Mouse (Mus musculus) embryonic facial prominence, embryonic 10.5 days (tissue): Measurements from ENCODE around the gene Svop. TPM values are rescaled to one million over a fixed set of nuclear protein-coding genes. Genes with fewer than 3 reads are reported as not detected.

Source experiments
- DNase-seq: peaks from one replicate; pipeline ENCODE4 v3.0.0-alpha.2; 2017; ENCODE audit warnings: low spot score
- H3K27ac ChIP-seq: fragments of 300-500 bp; sonication (generic); replicated peaks from 2 replicates; pipeline ENCODE4 v1.5.1; 2016; ENCODE audit warnings: mild to moderate bottlenecking
- H3K27me3 ChIP-seq: fragments of 300-500 bp; sonication (generic); replicated peaks from 2 replicates; pipeline ENCODE4 v1.6.1; 2016; ENCODE audit warnings: low read depth, mild to moderate bottlenecking; ENCODE audit not compliant: poor library complexity, severe bottlenecking
- H3K36me3 ChIP-seq: fragments of 300-500 bp; sonication (generic); replicated peaks from 2 replicates; pipeline ENCODE4 v1.6.1; 2016; ENCODE audit warnings: mild to moderate bottlenecking, moderate library complexity
- H3K4me1 ChIP-seq: fragments of 300-500 bp; sonication (generic); 2 replicates; pipeline ENCODE4 v1.6.1; 2016
- H3K4me3 ChIP-seq: fragments of 300-500 bp; sonication (generic); 2 replicates; pipeline ENCODE4 v1.5.1; 2016; ENCODE audit warnings: mild to moderate bottlenecking, moderate library complexity
- H3K9me3 ChIP-seq: fragments of 300-500 bp; sonication (generic); 2 replicates; pipeline ENCODE4 v1.6.1; 2016; ENCODE audit warnings: mild to moderate bottlenecking
- WGBS: fragments of 180-500 bp; shearing (Covaris S2); methylation state at CpG from one replicate; pipeline ENCODE4 v1.1.7; 2016; 5-methylcytosine and 5-hydroxymethylcytosine counted together
- polyA plus RNA-seq: library from polyadenylated mRNA; unstranded; fragments of >200 nt; fragmentation: Nextera tagmentation; extraction: Ambion mirVana; gene quantifications from 2 replicates; pipeline ENCODE4 v1.2.1, GENCODE M21; 2016

Svop gene
- polyA plus RNA-seq, 1 experiment from 2014 or later: 4.2 TPM

- Histone ChIP-seq H3K36me3 (peaks cover 28% of the 10 kb centered on the region), H3K27me3 (no peaks in the 10 kb centered on the region), H3K4me1 (peaks cover 19% of the 10 kb centered on the region), H3K27ac (peak overlapping the region; percentile 90), H3K4me3 (peak overlapping the region; percentile 98), H3K9me3 (no peaks in the 10 kb centered on the region)
- WGBS: 9% methylated on average over 37 of the region's 37 CpGs
- peak; percentile 94 for DNase-seq
Observed at GRCm38 (mm10) chr5:114099709-114100389, 8.5 kb upstream of the Svop start.

- WGBS: 18% methylated on average over 7 of the region's 7 CpGs
- peaks cover 21% of the 10 kb centered on the region for H3K27me3 ChIP-seq
- H3K36me3 ChIP-seq: no peaks in the 10 kb centered on the region
- DNase-seq: no peak
- H3K27ac ChIP-seq: no peak overlapping the region
- peak overlapping the region; percentile 49 for H3K4me3 ChIP-seq
- peaks cover 13% of the 10 kb centered on the region for H3K4me1 ChIP-seq
- H3K9me3 ChIP-seq: no peaks in the 10 kb centered on the region
Observed at GRCm38 (mm10) chr5:114090421-114091013, 853 bp downstream of the Svop start.

- WGBS: 76% methylated on average over 12 of the region's 12 CpGs
- peaks cover 21% of the 10 kb centered on the region for H3K27me3 ChIP-seq
- no peak overlapping the region for H3K27ac ChIP-seq
- peaks cover 13% of the 10 kb centered on the region for H3K4me1 ChIP-seq
- H3K36me3 ChIP-seq: no peaks in the 10 kb centered on the region
- H3K4me3 ChIP-seq: no peak overlapping the region
- DNase-seq: no peak
- H3K9me3 ChIP-seq: no peaks in the 10 kb centered on the region
Observed at GRCm38 (mm10) chr5:114087875-114088480, 3.4 kb downstream of the Svop start.

- H3K27ac ChIP-seq: no peak overlapping the region
- DNase-seq: no peak
- H3K4me3 ChIP-seq: no peak overlapping the region
- H3K4me1 ChIP-seq: no peaks in the 10 kb centered on the region; the same call in 1 of the 2 replicates
- no peaks in the 10 kb centered on the region for H3K9me3 ChIP-seq
- 80% methylated on average over 14 of the region's 14 CpGs for WGBS
- H3K27me3 ChIP-seq: peaks cover 3% of the 10 kb centered on the region
- H3K36me3 ChIP-seq: no peaks in the 10 kb centered on the region
Observed at GRCm38 (mm10) chr5:114085501-114085900, 5.9 kb downstream of the Svop start.

- no peak for DNase-seq
- 66% methylated on average over 8 of the region's 8 CpGs for WGBS
- no peak overlapping the region for H3K27ac ChIP-seq
- no peaks in the 10 kb centered on the region for H3K9me3 ChIP-seq
- no peaks in the 10 kb centered on the region for H3K36me3 ChIP-seq
- H3K4me3 ChIP-seq: no peak overlapping the region
- peaks cover 8% of the 10 kb centered on the region for H3K4me1 ChIP-seq
- H3K27me3 ChIP-seq: no peaks in the 10 kb centered on the region
Observed at GRCm38 (mm10) chr5:114077009-114077408, 14.4 kb downstream of the Svop start.

GRCm38 (mm10) chr5:114072262-114072661 is 19.1 kb downstream of the Svop start:
- no peaks in the 10 kb centered on the region for H3K36me3 ChIP-seq
- DNase-seq: peak; percentile 51
- H3K27me3 ChIP-seq: no peaks in the 10 kb centered on the region
- H3K4me3 ChIP-seq: no peak overlapping the region
- peaks cover 11% of the 10 kb centered on the region for H3K4me1 ChIP-seq
- peak overlapping the region; percentile 35; the same call in 1 of the 2 replicates for H3K27ac ChIP-seq
- 57% methylated on average over 2 of the region's 2 CpGs for WGBS
- H3K9me3 ChIP-seq: 0 out of 2 replicates have a peak, but pooled peaks cover 2% of the 10 kb centered on the region

GRCm38 (mm10) chr5:114070858-114071257 is 20.5 kb downstream of the Svop start:
- Histone ChIP-seq H3K4me3 (no peak overlapping the region), H3K9me3 (0 out of 2 replicates have a peak, but pooled peaks cover 2% of the 10 kb centered on the region), H3K4me1 (peaks cover 14% of the 10 kb centered on the region), H3K27ac (no peak overlapping the region), H3K27me3 (no peaks in the 10 kb centered on the region), H3K36me3 (no peaks in the 10 kb centered on the region)
- WGBS: 91% methylated on average over 4 of the region's 4 CpGs
- no peak for DNase-seq

GRCm38 (mm10) chr5:114067982-114068381 is 23.4 kb downstream of the Svop start:
- 80% methylated on average over 9 of the region's 9 CpGs for WGBS
- no peak for DNase-seq

GRCm38 (mm10) chr5:114067543-114067942 is 23.8 kb downstream of the Svop start:
- 84% methylated on average over 9 of the region's 9 CpGs for WGBS
- 0 out of 2 replicates have a peak, but pooled peaks cover 2% of the 10 kb centered on the region for H3K9me3 ChIP-seq
- H3K4me3 ChIP-seq: no peak overlapping the region
- no peak overlapping the region for H3K27ac ChIP-seq
- H3K36me3 ChIP-seq: no peaks in the 10 kb centered on the region
- no peaks in the 10 kb centered on the region for H3K27me3 ChIP-seq
- no peak for DNase-seq
- peaks cover 14% of the 10 kb centered on the region for H3K4me1 ChIP-seq

More at GRCm38 (mm10) chr5:114067982-114068381, 23.4 kb downstream of the Svop start:
- Histone ChIP-seq H3K4me1 (peaks cover 14% of the 10 kb centered on the region), H3K27me3 (no peaks in the 10 kb centered on the region), H3K4me3 (no peak overlapping the region), H3K27ac (no peak overlapping the region), H3K36me3 (no peaks in the 10 kb centered on the region), H3K9me3 (0 out of 2 replicates have a peak, but pooled peaks cover 2% of the 10 kb centered on the region)

- Histone ChIP-seq H3K9me3 (0 out of 2 replicates have a peak, but pooled peaks cover 2% of the 10 kb centered on the region), H3K27me3 (no peaks in the 10 kb centered on the region), H3K4me3 (no peak overlapping the region), H3K27ac (no peak overlapping the region), H3K4me1 (peaks cover 8% of the 10 kb centered on the region), H3K36me3 (no peaks in the 10 kb centered on the region)
- 34% methylated on average over 6 of the region's 6 CpGs for WGBS
- DNase-seq: no peak
Observed at GRCm38 (mm10) chr5:114066601-114067000, 24.8 kb downstream of the Svop start.

- no peak within 1 kb of the TSS for H3K4me3 ChIP-seq
- H3K36me3 ChIP-seq: no peaks in the 10 kb centered on the region
- WGBS: 93% methylated on average over 6 of the region's 6 CpGs
- no peak within 1 kb of the TSS for H3K27ac ChIP-seq
- no peaks in the 10 kb centered on the region for H3K27me3 ChIP-seq
- peaks cover 8% of the 10 kb centered on the region for H3K4me1 ChIP-seq
- H3K9me3 ChIP-seq: no peaks in the 10 kb centered on the region
- DNase-seq: no peak
Observed at GRCm38 (mm10) chr5:114065161-114065560, 26.2 kb downstream of the Svop start, which contains the start of gene Usp30. Usp30 (plus strand) TSS chr5:114065461.

- Histone ChIP-seq H3K4me1 (peaks cover 8% of the 10 kb centered on the region), H3K27ac (no peak overlapping the region), H3K27me3 (no peaks in the 10 kb centered on the region), H3K36me3 (no peaks in the 10 kb centered on the region), H3K9me3 (no peaks in the 10 kb centered on the region), H3K4me3 (no peak overlapping the region)
- no peak for DNase-seq
- 77% methylated on average over 4 of the region's 4 CpGs for WGBS
Observed at GRCm38 (mm10) chr5:114063958-114064357, 27.4 kb downstream of the Svop start.
